Mouse (Mus musculus): Measurements from ENCODE around the gene Nos3.

The Nos3 gene

DNA sequence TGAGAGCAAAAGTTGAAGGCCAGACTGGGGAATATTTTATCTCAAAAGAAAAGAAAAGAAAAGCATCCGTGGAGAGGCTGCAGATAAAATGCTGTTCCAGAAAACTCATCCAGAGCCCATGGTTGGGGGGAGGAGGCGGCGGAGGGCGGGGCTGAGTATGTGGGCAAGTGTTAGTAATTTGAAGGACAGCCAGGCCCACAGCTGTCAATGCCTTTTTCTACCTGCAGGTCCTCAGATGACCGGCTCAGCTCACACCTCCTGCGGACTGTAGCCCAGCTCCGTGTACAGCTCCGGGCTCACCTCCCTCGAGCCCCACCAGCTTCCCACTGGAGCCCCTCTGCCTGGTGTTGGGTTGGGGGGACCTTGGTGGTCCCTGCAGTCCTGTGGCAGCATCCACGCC, 35.1 kb downstream of the Nos3 start:
- no peak for DNase-seq (ENCODE audit: low read depth, low spot score)

DNA sequence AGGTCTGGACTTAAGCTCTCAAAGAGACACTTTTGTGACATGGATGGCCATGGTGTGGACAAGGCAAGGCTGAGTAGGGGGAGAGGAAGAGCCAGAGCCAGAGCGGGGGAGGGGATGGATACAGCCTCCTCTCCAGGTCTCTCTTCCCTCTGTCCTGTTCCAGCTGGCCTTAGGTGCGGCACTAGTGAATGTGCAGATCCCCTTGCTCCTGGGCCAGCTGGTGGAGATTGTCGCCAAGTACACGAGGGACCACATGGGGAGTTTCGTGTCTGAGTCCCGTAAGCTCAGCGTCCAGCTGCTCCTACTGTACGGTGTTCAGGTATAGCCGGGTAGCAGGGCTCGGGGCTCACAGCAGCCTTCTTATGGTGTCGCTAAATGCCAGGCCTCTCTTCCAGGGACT, 35.8 kb downstream of the Nos3 start:
- DNase-seq (ENCODE audit: low read depth, low spot score), result no peak

DNA sequence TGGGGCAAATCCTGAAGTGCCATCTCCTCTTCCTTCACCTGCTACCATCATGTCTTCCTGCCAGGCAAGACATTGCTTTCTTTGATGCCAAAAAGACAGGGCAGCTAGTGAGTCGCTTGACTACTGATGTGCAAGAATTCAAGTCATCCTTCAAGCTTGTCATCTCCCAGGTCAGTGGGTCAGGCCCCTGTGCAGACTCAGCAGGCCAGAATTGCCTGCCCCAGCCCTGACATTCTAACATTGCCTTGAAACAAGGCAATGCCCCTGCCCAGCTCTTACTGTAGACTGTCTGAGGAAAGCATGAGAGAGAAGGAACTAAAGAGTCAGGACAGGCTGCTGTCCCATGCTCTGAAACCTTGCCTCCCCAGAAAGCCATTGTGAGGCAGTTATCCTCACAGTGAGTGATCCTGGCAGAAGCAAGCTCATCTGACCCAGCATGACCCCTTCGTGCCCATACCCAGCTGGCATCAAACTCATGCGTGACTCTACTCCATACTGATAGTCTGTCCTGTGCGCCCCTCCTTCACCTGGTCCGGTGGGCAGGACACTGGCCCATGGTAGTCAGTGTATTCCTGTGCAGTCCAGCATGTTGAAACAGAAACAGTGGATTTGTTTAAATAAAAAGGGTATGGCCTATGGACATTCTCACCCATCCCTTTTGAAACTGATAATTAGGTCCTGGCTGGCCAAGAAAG, 36.4 kb downstream of the Nos3 start:
- no peak for DNase-seq (ENCODE audit: low read depth, low spot score)

DNA sequence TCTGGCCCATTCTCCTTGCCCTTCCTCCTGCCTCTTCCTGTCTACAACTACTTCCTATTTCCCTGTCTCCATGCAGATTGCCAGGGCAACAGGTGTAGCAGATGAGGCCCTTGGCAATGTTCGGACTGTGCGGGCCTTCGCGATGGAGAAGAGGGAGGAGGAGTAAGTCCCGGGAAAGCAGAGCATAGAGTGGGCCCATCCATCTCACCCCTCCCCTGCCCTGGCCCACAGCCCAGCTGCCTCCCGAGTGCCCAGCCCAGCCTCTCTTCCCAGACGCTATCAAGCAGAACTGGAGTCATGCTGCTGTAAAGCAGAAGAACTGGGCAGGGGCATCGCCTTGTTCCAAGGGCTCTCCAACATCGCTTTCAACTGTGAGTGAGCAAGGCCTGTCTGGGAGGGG, 37.4 kb downstream of the Nos3 start:
- no peak for DNase-seq (ENCODE audit: low read depth, low spot score)

DNA sequence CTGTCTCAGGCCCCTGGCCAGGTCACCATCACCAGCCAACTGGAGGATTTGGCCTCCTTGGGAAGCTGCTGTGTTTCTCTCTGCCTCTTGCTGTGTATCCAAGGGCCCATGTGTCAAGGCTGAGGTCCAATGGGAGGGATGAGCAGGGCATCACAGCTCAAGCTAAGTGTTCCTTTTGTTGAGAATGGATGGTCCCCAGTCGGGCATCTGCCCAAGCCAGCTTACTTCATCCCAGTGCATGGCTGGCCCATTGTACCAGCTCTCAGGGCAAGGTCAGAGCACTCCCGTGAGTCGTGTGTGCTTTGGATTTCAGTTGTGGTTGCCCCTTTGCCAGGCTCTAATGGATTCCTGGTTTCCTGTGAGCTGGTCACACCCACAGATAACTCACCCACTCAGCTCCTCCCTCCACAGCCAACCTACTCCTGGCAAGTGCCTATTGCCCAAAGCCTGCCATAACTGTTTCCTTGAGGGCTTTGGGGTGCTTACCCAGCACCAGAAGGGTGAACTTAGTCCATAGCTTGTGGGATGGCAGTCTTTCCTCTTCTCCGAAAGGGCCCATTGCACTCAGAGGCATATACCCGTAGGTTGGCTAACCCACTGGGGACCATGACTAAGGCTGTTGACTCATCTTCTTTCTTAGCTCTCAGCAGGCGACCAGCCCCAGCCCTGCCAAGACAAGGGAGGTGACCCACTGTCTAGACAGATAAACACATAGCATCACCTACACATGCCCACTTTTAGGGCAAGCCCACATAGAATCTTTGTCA, 40.2 kb downstream of the Nos3 start:
- no peak for DNase-seq (ENCODE audit: low read depth, low spot score)

DNA sequence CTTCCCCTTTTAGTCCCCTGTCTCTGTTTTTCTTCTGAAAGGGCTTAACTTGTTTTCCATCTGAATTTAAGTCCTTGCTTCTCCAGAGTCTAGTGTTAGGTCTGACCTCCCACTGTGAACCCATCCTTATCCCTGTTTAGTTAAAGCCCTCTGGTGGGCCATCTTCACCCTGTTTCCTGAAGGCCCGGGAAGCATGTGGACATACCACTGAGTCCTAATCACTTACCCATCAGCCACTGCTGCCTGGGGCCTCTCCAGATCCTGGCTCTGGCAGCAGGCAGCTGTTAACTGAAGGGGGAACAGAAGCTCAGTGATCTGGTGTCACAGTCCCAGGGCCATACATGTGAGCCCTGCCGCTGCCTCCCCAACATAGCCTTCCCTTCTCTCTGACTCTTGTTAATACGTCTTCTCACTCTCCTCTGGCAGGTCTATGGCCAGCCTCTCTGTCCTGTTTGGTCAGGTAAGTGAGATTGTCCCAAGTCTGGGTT, 40.8 kb downstream of the Nos3 start:
- no peak for DNase-seq (ENCODE audit: low read depth, low spot score)

DNA sequence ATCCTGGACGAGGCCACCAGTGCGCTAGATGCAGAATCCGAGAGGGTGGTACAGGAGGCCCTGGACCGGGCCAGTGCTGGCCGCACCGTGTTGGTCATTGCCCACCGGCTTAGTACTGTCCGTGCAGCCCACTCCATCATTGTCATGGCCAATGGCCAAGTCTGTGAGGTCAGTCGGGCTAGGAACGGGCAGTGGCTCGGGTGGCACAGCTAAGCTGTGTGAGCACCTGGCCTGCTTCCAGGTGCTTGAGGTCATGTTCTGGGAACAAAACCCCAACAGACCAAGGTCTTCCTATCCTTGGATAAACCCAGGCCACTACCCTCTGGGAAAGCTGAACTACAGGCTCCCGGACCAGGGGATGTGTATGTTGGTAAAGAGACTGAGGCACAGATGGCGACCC, 44.0 kb downstream of the Nos3 start:
- DNase-seq (ENCODE audit: low read depth, low spot score), result no peak

DNA sequence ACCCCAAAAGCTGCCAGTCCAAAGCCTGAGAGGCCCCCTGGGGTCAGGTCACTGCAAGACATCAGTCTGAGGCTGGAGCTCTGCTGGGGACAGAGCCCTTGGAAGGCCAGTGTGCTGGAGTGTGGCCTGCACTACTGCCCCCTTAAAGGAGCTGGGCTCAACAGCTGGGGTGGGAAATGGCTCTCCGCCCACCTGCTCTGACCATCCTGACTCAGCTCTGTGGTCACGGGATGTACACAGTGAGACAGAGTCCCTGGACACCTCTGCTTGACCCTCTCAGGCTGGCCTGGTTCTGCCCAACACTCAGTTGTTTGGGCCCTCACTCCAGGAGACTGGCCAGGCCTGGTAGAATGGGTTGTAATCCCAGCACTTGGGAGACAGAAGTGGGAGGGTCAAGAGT, 44.9 kb downstream of the Nos3 start:
- no peak for DNase-seq (ENCODE audit: low read depth, low spot score)

DNA sequence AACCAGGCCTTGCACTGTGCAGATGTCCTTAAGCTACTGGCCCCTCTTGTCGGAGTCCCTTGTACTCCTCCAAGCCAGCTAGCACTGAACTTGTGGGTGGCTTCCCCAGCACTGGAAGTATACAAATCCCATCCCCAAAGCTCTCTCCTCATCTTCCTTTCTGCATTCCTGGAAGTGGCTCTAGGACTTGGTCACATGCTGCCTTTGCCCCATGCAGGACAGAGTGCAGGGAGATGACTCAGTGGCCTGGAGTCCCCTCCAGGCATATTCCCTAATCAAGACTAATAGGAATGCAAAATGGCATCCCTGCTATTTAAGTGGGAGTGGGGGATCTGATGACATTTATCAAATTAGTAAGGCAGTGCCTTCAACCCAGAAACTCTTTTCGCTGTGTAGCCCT, 47.5 kb downstream of the Nos3 start:
- no peak for DNase-seq (ENCODE audit: low read depth, low spot score)

DNA sequence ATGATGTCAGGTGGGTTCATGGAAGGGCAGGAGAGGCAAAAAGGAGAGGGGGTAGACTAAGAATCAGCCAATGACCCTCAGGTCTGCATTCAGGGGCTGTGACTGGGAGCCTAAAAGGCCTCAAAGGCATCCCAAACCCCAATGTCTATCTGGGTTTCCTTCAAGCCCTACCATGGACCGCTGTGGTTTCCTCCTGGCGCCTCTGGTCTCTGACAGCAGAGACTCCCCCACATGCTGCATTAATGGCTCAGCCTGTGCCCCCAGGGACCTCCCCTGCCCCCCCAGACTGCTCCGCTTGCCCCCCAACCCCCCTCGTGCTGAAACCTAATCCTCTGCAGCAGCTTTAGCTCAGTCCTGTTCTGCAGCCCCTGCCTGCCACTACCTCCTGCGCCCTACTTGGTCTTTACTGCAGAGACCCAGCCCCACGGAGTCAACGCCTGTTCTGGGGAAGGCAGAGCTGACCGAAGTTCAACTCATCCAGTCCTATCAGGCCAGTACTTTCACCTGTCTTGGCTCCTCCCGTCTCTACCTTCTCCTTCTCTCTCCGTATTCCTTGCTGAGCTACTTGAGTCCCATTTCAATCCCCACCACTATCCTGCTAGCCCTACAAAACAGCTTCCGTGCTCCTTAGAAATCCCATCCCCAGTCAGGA, 48.6 kb downstream of the Nos3 start, which contains the start of gene Asic3:
Asic3 (plus strand) TSS at position 351 of the 652 bp plus-strand sequence.
- DNase-seq (ENCODE audit: low read depth, low spot score), result no peak

DNA sequence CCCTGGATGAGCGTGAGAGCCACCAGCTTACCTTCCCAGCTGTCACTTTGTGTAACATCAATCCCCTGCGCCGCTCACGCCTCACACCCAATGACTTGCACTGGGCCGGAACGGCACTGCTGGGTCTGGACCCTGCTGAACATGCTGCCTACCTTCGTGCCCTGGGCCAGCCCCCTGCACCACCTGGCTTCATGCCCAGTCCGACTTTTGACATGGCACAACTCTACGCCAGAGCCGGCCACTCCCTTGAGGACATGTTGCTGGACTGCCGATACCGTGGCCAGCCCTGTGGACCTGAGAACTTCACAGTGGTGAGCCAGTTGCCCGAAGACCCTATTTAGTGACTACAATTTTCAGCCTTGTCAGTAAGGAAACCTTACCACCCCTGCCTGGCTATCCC, 49.3 kb downstream of the Nos3 start:
- no peak for DNase-seq (ENCODE audit: low read depth, low spot score)

DNA sequence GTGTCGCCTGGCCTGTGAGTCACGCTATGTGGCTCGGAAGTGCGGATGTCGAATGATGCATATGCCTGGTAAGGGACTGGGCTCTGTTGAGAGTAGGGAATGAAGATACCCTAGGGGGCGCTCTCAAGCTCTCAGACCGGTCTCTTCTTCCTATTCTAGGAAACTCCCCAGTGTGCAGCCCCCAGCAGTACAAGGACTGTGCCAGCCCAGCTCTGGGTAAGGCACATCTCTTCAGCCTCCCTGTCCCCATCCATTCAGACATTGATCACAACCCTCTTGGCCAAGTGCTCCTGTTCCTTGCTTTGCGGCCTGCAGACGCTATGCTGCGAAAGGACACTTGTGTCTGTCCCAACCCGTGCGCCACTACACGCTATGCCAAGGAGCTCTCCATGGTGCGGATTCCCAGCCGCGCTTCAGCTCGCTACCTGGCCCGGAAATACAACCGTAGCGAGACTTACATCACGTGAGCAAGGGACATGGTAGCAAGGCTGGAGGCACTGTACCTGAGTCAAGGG, 51.7 kb downstream of the Nos3 start:
- peak; percentile 78 for DNase-seq (ENCODE audit: low read depth, low spot score)

DNA sequence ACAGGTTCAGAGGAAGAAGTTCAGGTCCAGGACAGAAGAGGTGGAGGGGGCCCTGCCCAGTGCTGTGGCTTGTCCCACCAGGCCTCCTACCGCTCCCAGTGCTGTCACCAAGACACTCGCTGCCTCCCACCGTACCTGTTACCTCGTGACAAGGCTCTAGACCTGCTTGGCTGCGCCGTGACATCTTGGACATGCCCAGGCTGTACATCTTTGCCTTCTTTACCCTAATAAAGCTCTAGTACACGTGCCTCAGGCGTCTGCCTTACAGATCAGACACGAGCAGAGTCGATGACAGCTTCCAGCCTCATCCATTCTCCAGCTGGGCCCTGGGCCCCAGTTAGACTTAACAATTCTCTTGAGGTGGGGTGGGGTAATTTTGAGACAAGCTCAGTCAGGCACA, 53.0 kb downstream of the Nos3 start:
- no peak for DNase-seq (ENCODE audit: low read depth, low spot score)

DNA sequence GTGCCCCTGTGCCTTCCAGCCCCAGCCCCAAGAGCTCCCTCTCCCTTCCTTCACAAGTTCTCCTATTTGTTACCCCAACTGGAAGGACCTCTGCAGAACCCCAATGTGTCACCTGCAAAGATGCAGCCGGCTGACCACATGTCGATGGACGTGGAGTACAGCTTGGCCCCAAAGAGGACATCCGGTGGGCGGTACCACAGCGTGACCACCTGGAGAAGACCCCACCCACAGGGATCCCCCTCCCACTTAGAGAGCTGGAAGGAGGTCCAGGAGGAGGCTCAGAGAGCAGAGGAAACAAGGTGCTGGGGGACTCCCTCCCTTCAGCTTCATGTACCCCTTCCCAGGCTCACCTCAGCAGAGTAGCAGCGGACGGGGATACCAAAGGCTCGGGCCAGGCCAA, 55.8 kb downstream of the Nos3 start:
- DNase-seq (ENCODE audit: low read depth, low spot score), result no peak

DNA sequence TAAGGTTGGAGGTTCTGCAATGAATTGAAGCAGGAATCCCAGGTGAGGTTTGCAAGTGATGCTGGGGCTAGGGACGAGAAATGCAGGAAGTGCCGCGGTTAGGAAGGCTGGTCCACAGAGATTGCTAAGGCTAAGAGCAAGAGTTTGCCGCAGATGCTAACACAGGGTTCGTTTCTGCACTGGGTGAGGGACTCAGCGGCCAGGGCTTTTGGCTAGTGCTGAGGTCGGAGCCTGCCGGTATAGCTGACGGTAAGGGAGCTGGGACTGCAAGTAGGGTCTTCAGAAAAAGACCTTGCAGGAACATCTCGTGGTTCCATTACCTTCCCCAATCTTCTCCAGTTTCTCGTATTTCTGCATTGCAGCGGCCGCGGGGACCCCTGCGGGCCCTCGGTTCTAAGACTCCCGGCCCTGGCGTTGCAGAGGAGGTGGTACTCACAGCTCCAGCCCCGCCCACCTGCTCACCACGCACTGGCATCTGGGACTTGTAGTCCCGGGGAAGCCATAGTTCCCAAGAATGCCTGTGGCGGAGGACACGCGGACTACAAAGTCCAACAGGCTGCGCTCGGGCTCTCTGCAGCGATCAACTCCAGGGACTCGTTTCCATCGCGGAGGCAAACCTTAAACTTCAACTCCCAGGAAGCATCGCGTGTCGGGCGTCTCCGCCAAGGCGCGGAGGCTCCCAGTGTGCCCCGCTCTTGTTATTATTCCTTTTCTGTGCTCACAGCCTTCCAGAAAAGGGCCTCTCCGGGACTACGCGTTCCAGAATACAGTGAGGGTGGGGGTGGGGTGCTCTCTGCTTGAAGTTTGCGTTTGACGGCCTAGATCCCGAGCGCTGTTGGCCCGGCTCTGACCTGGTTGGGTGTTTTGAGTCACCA, 58.8 kb downstream of the Nos3 start, which contains the start of the genes Cdk5 and Slc4a2:
Cdk5 (minus strand) TSS at position 402 of the 875 bp plus-strand sequence.
Slc4a2 (plus strand) TSS at position 709 of the 875 bp plus-strand sequence.
- DNase-seq (ENCODE audit: low read depth, low spot score), result peak; percentile 99

DNA sequence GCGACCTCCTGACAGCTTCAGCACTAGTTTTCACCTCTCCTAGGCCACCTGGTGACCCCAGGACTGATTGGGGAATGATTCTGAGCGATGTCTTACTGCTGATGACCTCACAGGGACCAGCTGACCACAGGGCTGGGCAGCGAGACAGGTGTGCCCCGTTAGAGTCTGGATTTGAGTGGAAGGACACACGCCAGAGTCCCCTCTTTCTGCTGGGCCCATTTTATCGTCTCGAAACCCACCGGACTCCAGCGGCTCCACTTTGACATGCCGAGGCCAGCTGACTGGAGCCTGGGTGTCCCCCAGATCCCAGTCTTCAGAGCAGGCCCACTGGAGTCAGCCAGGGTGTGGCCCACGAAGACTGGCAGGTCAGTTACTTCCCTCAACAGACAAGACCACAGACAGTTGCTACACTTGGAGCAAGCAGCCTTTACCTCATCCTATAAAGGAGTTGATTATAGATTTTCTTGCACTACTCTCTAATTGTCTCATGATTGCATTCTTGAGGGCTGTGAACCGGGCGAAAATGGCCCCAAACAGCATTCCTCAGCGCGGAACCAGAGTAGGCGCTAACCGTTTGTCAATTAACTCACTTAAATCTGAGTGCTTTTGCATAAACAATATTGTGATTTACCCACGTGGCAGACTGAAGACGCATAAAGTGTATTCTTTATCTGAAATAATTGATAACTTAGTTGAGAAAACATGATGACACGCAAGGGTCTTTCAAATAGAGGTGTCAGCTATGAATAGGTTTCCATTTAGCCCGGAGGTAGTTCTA, 59.6 kb downstream of the Nos3 start:
- DNase-seq (ENCODE audit: low read depth, low spot score), result no peak

DNA sequence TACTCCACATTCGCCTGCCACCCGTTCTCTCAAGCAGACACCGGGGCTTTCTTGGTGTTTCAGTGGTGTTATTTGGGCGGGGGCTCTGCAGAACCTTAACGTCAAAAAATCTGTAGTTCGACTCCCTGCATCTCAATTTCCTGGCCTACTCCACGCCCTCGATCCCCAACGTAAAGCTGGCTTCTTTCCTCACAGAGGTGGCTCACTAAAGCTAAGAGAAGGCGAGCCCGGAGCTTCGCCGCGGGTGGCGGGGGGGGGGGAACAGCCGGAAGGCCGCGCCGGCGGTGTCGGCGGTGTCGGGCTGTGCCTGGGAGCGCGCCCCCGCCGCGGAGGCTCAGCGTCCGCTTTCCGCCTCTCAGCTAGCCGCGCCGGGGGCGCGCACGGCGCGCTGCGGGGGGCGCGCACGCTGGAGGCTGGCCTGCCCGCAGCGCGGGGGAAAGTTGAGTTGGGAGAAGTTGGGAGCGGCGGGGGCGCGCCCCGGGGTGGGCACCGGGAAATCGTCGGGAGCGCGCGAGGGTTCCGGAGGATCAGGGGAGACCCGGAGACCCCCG, 60.3 kb downstream of the Nos3 start:
- peak; percentile 95 for DNase-seq (ENCODE audit: low read depth, low spot score)

DNA sequence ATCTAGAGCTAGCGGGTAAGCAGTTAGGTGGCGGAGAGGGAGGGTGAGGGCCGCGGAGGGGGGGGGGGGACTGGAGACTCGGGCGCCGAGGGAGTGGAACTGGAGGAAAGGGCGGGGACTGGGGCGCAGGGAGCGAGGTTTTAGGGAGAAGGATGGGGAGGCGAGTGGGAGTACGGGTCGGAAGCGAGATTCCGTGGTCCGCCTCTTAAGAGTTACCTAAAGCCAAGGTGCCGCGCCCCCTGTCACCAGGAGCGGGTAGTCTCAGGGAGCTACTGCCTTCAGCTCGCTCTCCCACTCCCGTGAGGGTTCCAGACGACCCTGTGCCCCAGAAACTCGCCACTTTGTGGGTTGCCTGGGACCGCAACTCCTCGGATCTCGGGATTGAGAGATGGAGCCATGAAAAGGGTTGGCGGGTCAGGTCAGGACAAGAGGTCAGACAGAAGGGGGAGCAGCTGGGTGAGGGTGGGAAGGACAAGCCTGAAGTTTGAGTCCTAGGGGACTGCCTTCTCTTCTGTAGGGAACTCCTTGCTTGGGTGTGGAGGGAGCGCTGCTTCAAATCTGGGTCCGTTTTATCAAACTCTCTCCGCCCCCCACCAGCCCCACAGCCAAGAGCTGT, 60.9 kb downstream of the Nos3 start:
- no peak for DNase-seq (ENCODE audit: low read depth, low spot score)

DNA sequence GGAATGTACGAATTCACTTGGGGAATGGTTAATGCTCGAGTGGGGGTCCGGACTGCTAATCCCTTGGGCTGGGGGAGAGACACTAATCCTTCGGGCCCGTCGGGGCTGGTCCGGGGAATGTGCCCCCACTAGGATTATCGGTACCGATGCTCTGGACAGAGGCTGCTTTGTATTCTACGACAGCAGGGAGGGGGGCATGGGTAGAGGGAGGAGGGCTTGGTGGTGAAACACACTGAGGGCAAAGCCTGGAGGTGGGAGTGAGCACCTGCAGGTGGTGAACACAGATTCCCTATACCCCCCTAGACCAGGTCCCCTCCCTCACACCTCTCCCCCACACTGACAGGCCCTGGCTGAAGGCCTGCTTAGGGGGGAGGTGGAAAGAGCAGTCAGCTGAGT, 61.4 kb downstream of the Nos3 start:
- no peak for DNase-seq (ENCODE audit: low read depth, low spot score)

Measured in CD4-positive helper T cell, adult 2 months (primary cell).